Mouse (Mus musculus) testis, adult 2 months (tissue): Measurements from ENCODE around the gene 1700029F12Rik.

Experiments used
- CTCF ChIP-seq: fragments of 200-500 bp; IDR thresholded peaks from 2 replicates; pipeline ENCODE4 v1.5.1; 2012; ENCODE audit warnings: low read depth, mild to moderate bottlenecking, inconsistent platforms, low read length, moderate library complexity; ENCODE audit not compliant: control insufficient read depth, insufficient read depth, insufficient replicate concordance
- POLR2A ChIP-seq: fragments of 200-500 bp; IDR thresholded peaks from 2 replicates; pipeline ENCODE4 v1.6.1; 2012; ENCODE audit warnings: low read depth, mild to moderate bottlenecking, inconsistent platforms, low read length, moderate library complexity; ENCODE audit not compliant: control insufficient read depth

DNA sequence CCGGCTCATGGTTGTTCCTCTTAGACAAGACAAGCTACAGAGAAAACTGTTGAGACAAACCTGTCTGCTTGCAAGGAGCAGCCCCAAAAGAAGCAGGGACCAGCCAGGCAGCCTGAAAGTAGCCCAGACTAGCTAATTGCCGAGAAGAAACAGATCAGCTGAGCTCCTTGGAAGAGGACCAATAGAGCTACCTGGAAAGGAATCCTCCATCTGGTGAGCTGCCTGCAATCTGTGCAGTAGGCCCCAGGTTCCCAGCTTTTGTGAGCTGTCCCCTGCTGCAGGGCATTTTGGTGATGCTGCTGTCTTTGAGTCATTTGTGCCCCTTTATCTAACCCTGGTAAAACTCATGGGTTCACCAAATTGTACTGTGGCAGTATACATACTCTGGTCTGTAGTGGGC, 46.0 kb upstream of the 1700029F12Rik start:
- no peak for TF ChIP-seq CTCF
- TF ChIP-seq POLR2A: no peak
